Mouse (Mus musculus): ENCODE results near the gene Ubap2.
A peak's percentile ranks its signal among the peaks of the same experiment; 100 is the strongest.

GRCm38 (mm10) chr4:41286420-41286819, 11.5 kb upstream of the Ubap2 start:
- peak; percentile 80 for TF ChIP-seq CTCF (IDR thresholded peaks at IDR 0.05; ENCODE audit: low read depth)
- no peak for TF ChIP-seq EP300 (optimal IDR thresholded peaks at IDR 0.05)
